Mouse (Mus musculus) kidney, postnatal 10 days (tissue): Measurements from ENCODE around the gene Mettl25.

ENCODE experiments used
- DNase-seq: peaks from one replicate; pipeline ENCODE4 v3.0.0; 2021; ENCODE audit warnings: mixed read lengths

Gene Mettl25

GRCm38 (mm10) chr10:105840928-105841888, at the start of gene Mettl25, which contains the start of gene Ccdc59:
TSS of gene Mettl25 (minus strand) at chr10:105841380.
TSS of gene Ccdc59 (plus strand) at chr10:105841067.
- peak; percentile 98 for DNase-seq

- no peak for DNase-seq
These were observed 26.1 kb upstream of the Mettl25 start for GRCm38 (mm10) chr10:105867312-105867711.

GRCm38 (mm10) chr10:105851136-105851535, 10.0 kb upstream of the Mettl25 start:
- DNase-seq = no peak

- no peak for DNase-seq
These were observed 9.1 kb upstream of the Mettl25 start for GRCm38 (mm10) chr10:105850286-105850685.

- no peak for DNase-seq
These were observed 1.4 kb upstream of the Mettl25 start for GRCm38 (mm10) chr10:105842574-105842973.

- no peak for DNase-seq
These were observed 6.5 kb downstream of the Mettl25 start for GRCm38 (mm10) chr10:105834627-105835228.

GRCm38 (mm10) chr10:105806259-105807010, 34.7 kb downstream of the Mettl25 start:
- no peak for DNase-seq

GRCm38 (mm10) chr10:105803461-105803860, 37.7 kb downstream of the Mettl25 start:
- no peak for DNase-seq

- DNase-seq = no peak
These were observed 39.0 kb downstream of the Mettl25 start for GRCm38 (mm10) chr10:105802132-105802531.

GRCm38 (mm10) chr10:105801147-105801546, 40.0 kb downstream of the Mettl25 start:
- no peak for DNase-seq

- no peak for DNase-seq
These were observed 43.8 kb downstream of the Mettl25 start for GRCm38 (mm10) chr10:105797250-105797924.

- DNase-seq = no peak
These were observed 47.2 kb downstream of the Mettl25 start for GRCm38 (mm10) chr10:105793776-105794552.

- DNase-seq = no peak
These were observed 52.3 kb downstream of the Mettl25 start for GRCm38 (mm10) chr10:105788744-105789486.

GRCm38 (mm10) chr10:105783766-105784165, 57.4 kb downstream of the Mettl25 start:
- DNase-seq = peak; percentile 29

GRCm38 (mm10) chr10:105774382-105774781, 66.8 kb downstream of the Mettl25 start:
- DNase-seq = peak; percentile 83

- no peak for DNase-seq
These were observed 68.3 kb downstream of the Mettl25 start for GRCm38 (mm10) chr10:105772821-105773302.

GRCm38 (mm10) chr10:105763959-105764358, 77.2 kb downstream of the Mettl25 start:
- no peak for DNase-seq

- no peak for DNase-seq
These were observed 80.7 kb downstream of the Mettl25 start for GRCm38 (mm10) chr10:105760460-105760859.

- no peak for DNase-seq
These were observed 81.1 kb downstream of the Mettl25 start for GRCm38 (mm10) chr10:105760046-105760445.

GRCm38 (mm10) chr10:105753831-105754605, 87.2 kb downstream of the Mettl25 start:
- no peak for DNase-seq
